Comparison of ENCODE assay signal across 12 mouse cellular contexts in genomic region chr9:44999171-44999570, GRCm38 (mm10). TPM values are rescaled to one million over a fixed set of nuclear protein-coding genes. Genes with fewer than 3 reads are reported as not detected.
DNase-seq lines count a peak whose midpoint lies in the region.
"Had no signal": no experiment of that assay in that cellular context is flagged by ENCODE, and none has a peak within 500 bp of the region (broad histone marks: within the 10 kb centered on the region; RNA-seq: fewer than 3 reads in every experiment).

No protein-coding gene starts in this region.

- DNase-seq in adrenal gland, postnatal 36 days: peak; percentile 2 to 4
- no peak for DNase-seq in adrenal gland, adult 8-10 months
- peak; percentile 3 to 11 for DNase-seq in left cerebral cortex, adult 18-20 months (ENCODE audit: low spot score in 2 of 2)
- DNase-seq in left cerebral cortex, adult 11 months (ENCODE audit: low spot score): no peak
- peak; percentile 80 for DNase-seq in cerebellum, adult 9-11 months
- DNase-seq in telencephalon, adult 2 months (ENCODE audit: low read depth, low spot score): peak; percentile 13
- no peak for DNase-seq in heart, adult 9 months (ENCODE audit: low spot score in 2 of 2)
- no peak for DNase-seq in lung, postnatal 25 days (ENCODE audit: low spot score)
- DNase-seq: liver, postnatal 0 days had no signal

RNA-seq across cellular contexts. Expression of gene Cd3e, which starts 10.3 kb away (rescaled TPM):
- total RNA-seq in adrenal gland, postnatal 36 days (2021): under 1 TPM in 1 of 2 experiments, not detected in 1; 0.60 TPM
- total RNA-seq in adrenal gland, adult 8-10 months (2022): 1 to 10 TPM in 3 of 4 experiments, under 1 TPM in 1; 0.56 to 2.7 (median 1.7) TPM
- not detected for total RNA-seq in left cerebral cortex, adult 18-20 months (2021)
- total RNA-seq: granulocyte monocyte progenitor cell, adult 5-6 weeks; left cerebral cortex, postnatal 10 days; midbrain, postnatal 0 days had no signal

RNA-seq across cellular contexts. Expression of gene Cd3d, which starts 17.6 kb away (rescaled TPM):
- total RNA-seq in adrenal gland, postnatal 36 days (2021): 1 to 10 TPM in 1 of 2 experiments, not detected in 1; 1.5 TPM
- under 1 TPM in 1 of 4 experiments, not detected in 3; 0.38 TPM for total RNA-seq in adrenal gland, adult 8-10 months (2022)
- not detected for total RNA-seq in left cerebral cortex, adult 18-20 months (2021)
- total RNA-seq: left cerebral cortex, postnatal 10 days; midbrain, postnatal 0 days had no signal

RNA-seq across cellular contexts. Expression of gene Cd3g, which starts 18.9 kb away (rescaled TPM):
- total RNA-seq in adrenal gland, postnatal 36 days (2021): under 1 TPM in 1 of 2 experiments, not detected in 1; 0.30 TPM
- 1 to 10 TPM in 1 of 4 experiments, under 1 TPM in 2, not detected in 1; 0.52 to 1.3 (median 0.59) TPM for total RNA-seq in adrenal gland, adult 8-10 months (2022)
- not detected for total RNA-seq in left cerebral cortex, adult 18-20 months (2021)
- total RNA-seq: granulocyte monocyte progenitor cell, adult 5-6 weeks; left cerebral cortex, postnatal 10 days; midbrain, postnatal 0 days had no signal

RNA-seq across cellular contexts. Expression of gene Ube4a, which starts 33.8 kb away (rescaled TPM):
- total RNA-seq in adrenal gland, postnatal 36 days (2021): 100 to 1,000 TPM in 1 of 2 experiments, 10 to 100 TPM in 1; 97.9 to 105 TPM
- 100 to 1,000 TPM in 2 of 4 experiments, 10 to 100 TPM in 2; 85.1 to 103 (median 98.7) TPM for total RNA-seq in adrenal gland, adult 8-10 months (2022)
- total RNA-seq in left cerebral cortex, adult 18-20 months (2021): 10 to 100 TPM; 66.7 to 69.0 TPM

RNA-seq across cellular contexts. Expression of gene Mpzl2, which starts 40.4 kb away (rescaled TPM):
- 10 to 100 TPM in 1 of 2 experiments, 1 to 10 TPM in 1; 8.3 to 10.4 TPM for total RNA-seq in adrenal gland, postnatal 36 days (2021)
- total RNA-seq in adrenal gland, adult 8-10 months (2022): 1 to 10 TPM; 4.5 to 7.1 (median 6.2) TPM
- total RNA-seq in left cerebral cortex, adult 18-20 months (2021): 1 to 10 TPM; 1.9 TPM
- total RNA-seq: granulocyte monocyte progenitor cell, adult 5-6 weeks had no signal

Comparison
In these comparisons a context has a peak if more than half of its experiments do, and no peak if none do; other contexts are left out.
1. DNase-seq: peak in adrenal gland, postnatal 36 days (2 of 2), left cerebral cortex, adult 18-20 months (2 of 2), cerebellum, adult 9-11 months (single experiment) and telencephalon, adult 2 months (single experiment); none in adrenal gland, adult 8-10 months (single experiment), left cerebral cortex, adult 11 months (single experiment), heart, adult 9 months (0 of 2) and lung, postnatal 25 days (single experiment).